Mouse (Mus musculus) regulatory T cell (primary cell): ENCODE results near the gene Rusc2.

Experiments
- in situ Hi-C: fragments of 300-600 bp; cut with MboI, MseI; formaldehyde crosslinking; loops from one replicate; pipeline ENCODE4 v1.15.1; 2025; ENCODE audit warnings: high pct_unique_total_duplicates

Rusc2 gene

GRCm38 (mm10) chr4:43381408-43382154 lies at the start of gene Rusc2:
Gene Rusc2 (plus strand): TSS chr4:43381979.
- in situ Hi-C loops = no loop called here

GRCm38 (mm10) chr4:43334771-43335170 lies 47.0 kb upstream of the Rusc2 start:
- in situ Hi-C loops = no loop called here

GRCm38 (mm10) chr4:43336176-43336575 lies 45.6 kb upstream of the Rusc2 start:
- in situ Hi-C loops = no loop called here

- in situ Hi-C loops = no loop called here
Observed at GRCm38 (mm10) chr4:43340096-43340804, 41.5 kb upstream of the Rusc2 start.

- in situ Hi-C loops = no loop called here
Observed at GRCm38 (mm10) chr4:43341276-43341891, 40.4 kb upstream of the Rusc2 start.

- in situ Hi-C loops = no loop called here
Observed at GRCm38 (mm10) chr4:43342443-43342842, 39.3 kb upstream of the Rusc2 start.

- in situ Hi-C loops = no loop called here
Observed at GRCm38 (mm10) chr4:43344932-43345331, 36.8 kb upstream of the Rusc2 start.

GRCm38 (mm10) chr4:43349206-43349605 lies 32.6 kb upstream of the Rusc2 start:
- in situ Hi-C loops = no loop called here

- in situ Hi-C loops = no loop called here
Observed at GRCm38 (mm10) chr4:43350038-43350560, 31.7 kb upstream of the Rusc2 start.

- in situ Hi-C loops = no loop called here
Observed at GRCm38 (mm10) chr4:43353662-43354061, 28.1 kb upstream of the Rusc2 start.

GRCm38 (mm10) chr4:43364914-43365560 lies 16.7 kb upstream of the Rusc2 start:
- in situ Hi-C loops = no loop called here

GRCm38 (mm10) chr4:43367295-43367694 lies 14.5 kb upstream of the Rusc2 start:
- in situ Hi-C loops = no loop called here

GRCm38 (mm10) chr4:43367787-43368186 lies 14.0 kb upstream of the Rusc2 start:
- in situ Hi-C loops = no loop called here

- in situ Hi-C loops = no loop called here
Observed at GRCm38 (mm10) chr4:43371406-43371805, 10.4 kb upstream of the Rusc2 start.

- in situ Hi-C loops = no loop called here
Observed at GRCm38 (mm10) chr4:43372155-43372554, 9.6 kb upstream of the Rusc2 start.

- in situ Hi-C loops = no loop called here
Observed at GRCm38 (mm10) chr4:43374266-43374665, 7.5 kb upstream of the Rusc2 start.

GRCm38 (mm10) chr4:43379601-43380000 lies 2.2 kb upstream of the Rusc2 start:
- in situ Hi-C loops = no loop called here

- in situ Hi-C loops = no loop called here
Observed at GRCm38 (mm10) chr4:43380951-43381350, 828 bp upstream of the Rusc2 start.

- in situ Hi-C loops = no loop called here
Observed at GRCm38 (mm10) chr4:43382155-43383020, 609 bp downstream of the Rusc2 start.

- in situ Hi-C loops = no loop called here
Observed at GRCm38 (mm10) chr4:43383246-43384082, 1.7 kb downstream of the Rusc2 start.
